Mouse (Mus musculus) ES-E14 (cell line): ENCODE results near the gene Eps15l1. TPM values are rescaled to one million over a fixed set of nuclear protein-coding genes. Genes with fewer than 3 reads are reported as not detected.
A peak's percentile ranks its signal among the peaks of the same experiment; 100 is the strongest.

Experiments
- DNase-seq: peaks from one replicate; pipeline ENCODE4 v3.0.0-alpha.2; 2013; ENCODE audit warnings: low read depth, low spot score
- H3K27ac ChIP-seq: 2 replicates; pipeline ENCODE4 v1.5.1; 2012; ENCODE audit warnings: low read depth, mild to moderate bottlenecking, low read length, moderate library complexity, mixed read lengths; ENCODE audit not compliant: poor library complexity, insufficient read depth, severe bottlenecking
- H3K36me3 ChIP-seq: 2 replicates; pipeline ENCODE4 v1.6.1; 2012; ENCODE audit warnings: mild to moderate bottlenecking, low read length, moderate library complexity, mixed read lengths; ENCODE audit not compliant: control insufficient read depth, poor library complexity, insufficient read depth, severe bottlenecking
- H3K4me1 ChIP-seq, 2 experiments: fragments of 150-350 bp in 1 of 2; sonication (generic) in 1 of 2; 2 replicates each; pipeline ENCODE4 v1.6.1; 2012; ENCODE audit warnings: low read length in 2 of 2, mild to moderate bottlenecking in 1 of 2, mixed read lengths in 1 of 2; ENCODE audit not compliant: control insufficient read depth in 2 of 2, insufficient read depth in 2 of 2, poor library complexity in 1 of 2
- H3K4me3 ChIP-seq, 2 experiments: fragments of 150-350 bp in 1 of 2; sonication (generic) in 1 of 2; 2 replicates each; pipeline ENCODE4 v1.5.1; 2012; ENCODE audit warnings: low read length in 2 of 2, low read depth in 1 of 2, mild to moderate bottlenecking in 1 of 2, mixed read lengths in 1 of 2; ENCODE audit not compliant: insufficient read depth in 1 of 2, poor library complexity in 1 of 2, severe bottlenecking in 1 of 2
- H3K9ac ChIP-seq: 2 replicates; pipeline ENCODE4 v1.6.1; 2012; ENCODE audit warnings: low read depth, mild to moderate bottlenecking, low read length, mixed read lengths; ENCODE audit not compliant: poor library complexity, insufficient read depth, severe bottlenecking
- H3K9me3 ChIP-seq: fragments of 150-350 bp; sonication (generic); 2 replicates; pipeline ENCODE4 v1.6.1; 2012; ENCODE audit warnings: low read depth, mild to moderate bottlenecking, low read length; ENCODE audit not compliant: control insufficient read depth, insufficient read depth
- CHD2 ChIP-seq: IDR thresholded peaks from 2 replicates; pipeline ENCODE4 v1.6.1; 2014; ENCODE audit warnings: mild to moderate bottlenecking, low read depth, low read length, inconsistent platforms
- HCFC1 ChIP-seq: IDR thresholded peaks from 2 replicates; pipeline ENCODE4 v1.6.1; 2012; ENCODE audit warnings: low read length, inconsistent platforms, borderline replicate concordance; ENCODE audit not compliant: insufficient read depth
- MAFK ChIP-seq: IDR thresholded peaks from 2 replicates; pipeline ENCODE4 v1.6.1; 2014; ENCODE audit warnings: mild to moderate bottlenecking, low read depth, low read length, inconsistent platforms; ENCODE audit not compliant: insufficient read depth
- ZC3H11A ChIP-seq: IDR thresholded peaks from 2 replicates; pipeline ENCODE4 v1.6.1; 2012; ENCODE audit warnings: low read depth, mild to moderate bottlenecking, inconsistent platforms, low read length, borderline replicate concordance
- ZNF384 ChIP-seq: IDR thresholded peaks from 2 replicates; pipeline ENCODE4 v1.6.1; 2012; ENCODE audit warnings: low read depth, low read length, inconsistent platforms
- in situ Hi-C, 2 experiments: fragments of 600-800 bp; cut with MboI; formaldehyde crosslinking; loops; one replicate each; pipeline ENCODE4 v1.15.1; 2025; ENCODE audit warnings: low sequenced_read_pairs in 2 of 2, inconsistent platforms in 1 of 2; ENCODE audit not compliant: unreplicated experiment in 2 of 2
- total RNA-seq: library from RNA; depleted of rRNA; stranded (reverse); fragments of 300-350 nt; gene quantifications from 2 replicates; pipeline ENCODE4 v1.2.3, GENCODE M21; 2012

Gene Eps15l1
- total RNA-seq, 1 experiment, result 41.7 TPM

- Histone ChIP-seq H3K9ac (peak overlapping the region; percentile 64), H3K9me3 (no peaks in the 10 kb centered on the region), H3K36me3 (peaks cover 46% of the 10 kb centered on the region), H3K4me1 (peaks cover 6 to 19% of the 10 kb centered on the region in 2 experiments), H3K27ac (no peak overlapping the region; the same call in 1 of the 2 replicates), H3K4me3 (peak overlapping the region; percentile 89 to 96)
- DNase-seq, result no peak
- in situ Hi-C loops, result no loop called here
- TF ChIP-seq ZC3H11A, result no peak
- no peak for TF ChIP-seq HCFC1
- TF ChIP-seq CHD2, result no peak
- no peak for TF ChIP-seq ZNF384
- no peak for TF ChIP-seq MAFK
Measured at GRCm38 (mm10) chr8:72321635-72322441, 99.4 kb downstream of the Eps15l1 start.

GRCm38 (mm10) chr8:72320803-72321583, 100.3 kb downstream of the Eps15l1 start:
- TF ChIP-seq CHD2, result peak; percentile 60; the same call in 1 of the 2 replicates
- TF ChIP-seq ZC3H11A, result no peak
- Histone ChIP-seq H3K4me1 (peaks cover 6 to 21% of the 10 kb centered on the region in 2 experiments), H3K9me3 (no peaks in the 10 kb centered on the region), H3K9ac (peak overlapping the region; percentile 95), H3K4me3 (peak overlapping the region; percentile 89 to 96), H3K36me3 (peaks cover 46% of the 10 kb centered on the region), H3K27ac (peak overlapping the region; percentile 28)
- in situ Hi-C loops, result no loop called here
- DNase-seq, result no peak

GRCm38 (mm10) chr8:72319921-72320802, 101.1 kb downstream of the Eps15l1 start:
- no peak for DNase-seq
- Histone ChIP-seq H3K4me1 (peaks cover 6 to 21% of the 10 kb centered on the region in 2 experiments), H3K27ac (peak overlapping the region; percentile 88), H3K36me3 (peaks cover 46% of the 10 kb centered on the region), H3K9me3 (no peaks in the 10 kb centered on the region), H3K4me3 (peak overlapping the region; percentile 89 to 96), H3K9ac (peak overlapping the region; percentile 95)
- in situ Hi-C loops, result no loop called here
- TF ChIP-seq ZNF384 (no peak), ZC3H11A (no peak), CHD2 (no peak), HCFC1 (no peak), MAFK (no peak)

- DNase-seq, result no peak
Measured at GRCm38 (mm10) chr8:72319397-72319796, 101.9 kb downstream of the Eps15l1 start.

More at GRCm38 (mm10) chr8:72319397-72319796, 101.9 kb downstream of the Eps15l1 start:
- no peaks in the 10 kb centered on the region for H3K9me3 ChIP-seq
- H3K27ac ChIP-seq, result peak overlapping the region; percentile 88
- peaks cover 46% of the 10 kb centered on the region for H3K36me3 ChIP-seq
- no peak for TF ChIP-seq CHD2
- TF ChIP-seq HCFC1, result no peak
- no peak for TF ChIP-seq ZNF384
- TF ChIP-seq ZC3H11A, result no peak
- peak overlapping the region; percentile 89 to 96 for H3K4me3 ChIP-seq
- in situ Hi-C loops, result no loop called here
- H3K4me1 ChIP-seq, result peaks cover 9 to 16% of the 10 kb centered on the region in 2 experiments
- peak overlapping the region; percentile 95 for H3K9ac ChIP-seq
